Mouse (Mus musculus): ENCODE measurements around the gene Cend1.
"Not testable (repeated sequence)": the region's sequence is repeated elsewhere in the genome, so short reads cannot be mapped to it uniquely, and the experiment has no call there.

Cend1 gene

DNA sequence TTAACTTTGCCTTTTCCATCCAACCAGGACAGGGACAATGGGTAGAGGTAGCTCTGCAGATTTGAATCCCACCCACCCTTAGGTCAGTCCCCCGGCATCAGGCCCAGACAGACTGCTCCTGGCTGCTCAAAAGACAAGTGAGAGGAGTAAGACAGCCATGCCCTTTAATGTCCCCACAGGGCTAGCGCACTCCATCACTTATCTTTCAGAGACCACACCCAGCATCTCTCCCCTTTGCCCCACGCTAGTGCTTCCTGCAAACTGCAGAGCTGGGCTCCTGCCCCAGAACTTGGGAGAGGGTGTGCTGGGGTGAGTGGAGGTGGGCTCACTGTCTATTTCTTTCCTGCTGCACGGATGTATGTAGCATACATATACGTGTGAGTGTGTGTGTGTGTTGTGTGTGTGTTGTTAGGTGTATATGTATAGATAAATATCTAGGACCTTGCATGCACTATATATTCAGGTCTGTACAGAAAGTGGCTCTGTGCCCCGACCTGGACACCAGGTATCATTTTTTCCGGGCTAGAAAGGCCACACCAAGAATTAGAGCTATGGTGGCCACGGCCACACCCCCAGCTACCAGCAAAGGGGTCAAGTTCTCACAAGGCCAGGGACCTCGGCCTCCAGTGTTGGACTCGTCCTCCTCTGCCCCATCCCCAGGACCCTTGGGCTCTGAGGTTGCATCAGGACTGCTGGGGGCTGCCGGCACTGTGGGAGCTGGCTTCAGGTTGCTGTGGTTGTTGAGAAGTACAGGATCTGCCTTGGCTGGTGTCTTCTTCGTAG is 2.2 kb downstream of the Cend1 start:
- no peak for DNase-seq

DNA sequence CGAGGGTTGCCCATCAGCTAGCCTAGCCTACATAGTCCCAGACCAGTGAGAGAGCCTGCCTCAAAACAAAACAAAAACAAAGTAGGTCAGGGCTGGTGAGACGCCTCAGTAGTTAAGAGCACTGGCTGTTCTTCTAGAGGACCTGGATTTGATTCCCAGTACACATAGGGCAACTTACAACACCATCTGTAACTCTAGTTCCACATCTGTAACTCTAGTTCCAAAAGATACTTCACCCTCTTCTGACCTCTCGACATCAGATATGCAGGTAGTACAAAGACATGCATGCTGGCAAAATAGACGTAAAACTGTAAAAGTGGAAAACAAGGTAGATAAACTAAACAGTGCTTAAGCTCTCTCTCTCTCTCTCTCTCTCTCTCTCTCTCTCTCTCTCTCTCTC is 5.5 kb downstream of the Cend1 start:
- no peak for DNase-seq

DNA sequence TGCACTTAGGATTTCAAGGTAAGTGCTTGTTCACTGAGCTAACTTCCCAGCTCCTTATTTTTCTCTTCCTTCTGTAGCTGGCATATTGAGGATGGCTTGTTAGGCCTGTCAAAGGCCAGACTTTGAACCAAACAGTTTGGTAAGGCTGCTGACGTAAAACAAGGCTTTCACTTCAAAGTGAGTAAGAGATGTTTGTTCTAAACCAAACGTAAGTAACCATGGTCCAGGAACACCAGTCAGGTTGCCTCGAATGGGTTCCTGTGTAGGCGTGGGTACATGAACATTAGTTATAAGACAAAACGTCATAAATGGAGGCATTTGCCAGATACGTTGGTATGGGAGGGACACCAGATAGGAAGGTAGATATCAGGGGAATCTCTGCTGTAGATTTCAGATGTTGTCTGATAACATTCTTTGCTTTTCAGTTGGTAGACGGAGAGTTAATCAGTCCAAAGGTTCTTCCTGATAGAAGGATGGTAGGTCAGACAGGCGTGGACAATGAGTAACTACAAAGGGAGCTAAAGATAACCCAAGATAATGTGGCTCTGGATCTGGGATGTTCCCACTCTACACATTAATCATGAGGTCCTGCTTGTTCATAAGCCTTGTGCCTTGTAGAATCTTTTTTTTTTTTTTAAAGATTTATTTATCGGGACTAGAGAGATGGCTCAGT is 9.1 kb downstream of the Cend1 start:
- no peak for DNase-seq

DNA sequence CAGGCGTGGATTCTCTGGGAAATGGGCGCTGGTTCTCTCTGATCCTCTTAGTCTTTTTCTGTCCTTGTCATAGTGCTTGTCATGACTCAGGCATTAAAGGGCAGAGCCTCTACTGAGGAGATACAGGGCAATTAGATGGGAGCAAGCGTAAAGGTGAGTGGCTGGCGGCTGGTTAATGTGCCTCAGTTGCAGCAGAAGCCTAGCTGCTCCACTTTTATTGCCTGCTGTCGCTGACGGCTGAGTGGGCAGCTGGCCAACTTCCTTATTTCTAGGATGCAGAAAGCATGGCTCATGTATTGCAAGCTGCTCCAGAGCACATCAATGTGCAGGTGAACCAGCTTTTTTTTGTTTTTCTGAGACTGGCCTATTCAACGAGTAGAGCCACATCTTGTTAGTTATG is 10.3 kb downstream of the Cend1 start:
- no peak for DNase-seq

DNA sequence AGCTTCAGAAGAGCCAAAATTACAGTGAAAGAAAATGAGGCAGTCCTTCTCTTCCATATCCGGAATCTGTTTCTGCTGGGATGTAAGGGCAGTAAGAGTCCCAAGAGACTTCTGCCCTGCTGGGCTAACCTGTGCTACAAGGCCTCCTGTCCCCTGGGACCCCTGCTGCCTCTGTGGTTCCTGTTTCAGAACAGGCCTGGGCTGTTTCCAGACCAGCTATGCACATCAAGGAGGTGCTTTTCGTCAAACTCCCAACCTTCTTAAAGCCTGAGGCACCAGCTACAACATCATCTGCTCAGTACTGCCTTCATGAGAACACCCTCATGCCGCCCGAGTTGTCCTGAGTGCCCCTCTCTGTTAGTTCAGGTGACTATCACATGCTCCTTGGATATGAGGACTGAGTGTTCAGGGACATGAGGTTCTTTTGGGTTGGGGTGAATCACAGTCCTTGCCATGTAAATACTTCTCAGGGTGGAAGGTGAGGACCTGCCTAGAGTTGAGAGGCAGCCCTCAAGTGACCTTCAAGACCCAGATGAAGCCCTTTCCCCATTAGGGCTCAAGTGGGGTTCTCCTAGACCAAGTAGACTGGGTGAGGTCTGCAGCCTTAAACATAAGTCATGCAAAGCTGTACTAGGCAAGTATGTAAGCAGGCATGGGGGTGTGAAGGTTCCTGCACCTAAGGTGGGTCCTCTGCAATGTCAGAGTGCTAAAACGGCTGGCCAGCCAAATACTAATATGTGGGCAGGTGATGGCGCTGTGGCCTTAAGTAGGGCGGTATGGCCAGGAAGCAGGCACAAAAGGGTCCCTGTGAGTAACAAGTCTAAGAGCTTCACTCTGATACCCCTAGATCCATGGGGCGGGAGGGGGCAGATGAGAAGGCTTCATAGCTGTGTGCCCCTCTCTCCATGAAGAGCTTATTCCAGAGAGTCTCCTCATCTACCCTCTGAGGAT is 11.3 kb downstream of the Cend1 start:
- no peak for DNase-seq

DNA sequence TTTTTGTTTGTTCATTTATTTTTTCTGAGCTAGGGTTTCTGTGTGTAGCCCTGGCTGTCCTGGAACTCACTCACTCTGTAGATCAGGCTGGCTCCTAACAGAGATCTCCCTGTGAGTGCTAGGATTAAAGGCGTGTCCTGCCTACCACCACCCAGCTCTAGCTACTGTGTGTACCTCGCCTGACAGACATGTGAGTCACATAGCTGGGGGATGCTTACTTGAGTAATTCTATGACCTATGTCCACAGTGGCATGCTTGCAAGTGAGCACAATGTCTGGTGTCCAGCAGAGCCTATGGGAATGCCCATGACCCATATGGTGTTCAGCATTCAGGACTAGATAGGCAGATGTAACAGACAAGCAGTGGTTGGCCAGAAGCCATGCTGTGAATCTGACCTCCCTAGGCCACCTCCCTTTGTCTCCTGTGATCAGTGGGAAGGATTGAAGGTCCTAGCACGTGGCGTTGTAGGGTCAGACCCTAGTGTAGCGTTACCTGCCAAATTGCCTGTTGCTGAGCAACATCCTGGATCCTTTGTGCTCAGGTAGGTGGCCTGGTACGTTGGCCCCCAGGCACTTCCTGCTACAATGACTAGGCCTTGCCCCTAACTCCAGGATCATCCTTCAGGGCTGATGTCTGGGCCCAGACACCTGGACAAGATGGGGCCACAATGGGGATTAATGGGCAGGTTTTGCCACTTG is 13.0 kb downstream of the Cend1 start:
- DNase-seq: peak in 1 of 2 experiments; percentile 6

DNA sequence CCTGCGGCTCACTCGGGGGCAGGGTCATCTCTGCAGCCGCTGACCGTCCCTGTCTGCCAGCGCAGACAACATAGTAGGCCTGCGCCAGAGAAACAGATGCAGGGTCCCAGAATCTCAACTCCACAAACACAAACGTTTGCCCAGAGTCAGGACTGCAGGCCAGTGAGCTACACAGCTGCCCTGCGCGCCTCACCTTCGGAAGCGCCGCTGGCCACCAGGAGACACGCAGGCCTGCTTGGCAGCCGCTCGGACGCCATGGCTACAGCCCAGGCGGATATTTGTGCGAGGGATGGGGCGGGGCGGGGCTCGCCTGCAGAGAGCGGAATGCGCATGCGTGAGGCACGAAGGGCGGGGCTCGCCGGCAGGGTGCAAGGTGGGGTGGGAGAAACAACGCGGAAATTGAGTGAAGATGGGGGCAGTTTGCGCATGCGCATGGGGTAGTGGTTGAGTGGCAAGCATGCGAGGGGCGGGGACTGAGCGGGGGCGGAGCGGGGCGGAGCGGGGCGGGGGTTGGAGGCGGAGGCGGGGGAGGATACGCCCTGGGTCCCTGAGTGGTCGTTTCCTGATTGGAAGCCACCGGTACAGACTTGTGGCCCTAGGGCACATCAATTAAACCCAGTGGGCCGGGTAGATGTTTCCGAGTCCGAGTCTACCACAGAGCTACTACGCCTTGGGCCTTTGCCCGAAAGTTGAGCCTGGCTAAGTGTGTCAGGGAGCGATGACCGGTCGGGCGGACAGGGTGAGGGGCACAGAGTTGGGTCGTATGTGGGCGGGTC is 15.3 kb downstream of the Cend1 start, which contains the start of gene Gatd1:
Gene Gatd1 (minus strand): TSS at position 328 of the 776 bp plus-strand sequence.
- DNase-seq: peak; percentile 99 to 100

DNA sequence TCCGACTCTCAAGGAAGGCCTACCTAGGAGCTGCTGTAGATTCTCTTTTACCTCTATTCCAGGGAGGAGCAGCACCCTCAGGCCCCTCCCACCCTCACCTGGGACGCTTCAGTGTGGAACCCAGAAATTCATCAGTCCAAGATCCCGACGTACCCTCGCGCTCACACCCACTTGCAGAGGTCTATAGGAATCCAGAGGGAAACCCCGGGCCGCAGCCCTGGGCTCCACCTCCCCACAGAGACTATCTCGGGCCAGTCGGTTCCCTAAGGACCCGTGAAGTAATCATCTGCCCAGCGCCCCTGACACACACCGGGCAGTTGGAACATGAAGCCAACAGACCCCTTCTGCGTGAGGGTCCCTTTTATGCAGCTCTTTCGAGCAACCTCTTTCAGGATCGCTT is 16.0 kb downstream of the Cend1 start:
- DNase-seq: peak; percentile 16 to 37

DNA sequence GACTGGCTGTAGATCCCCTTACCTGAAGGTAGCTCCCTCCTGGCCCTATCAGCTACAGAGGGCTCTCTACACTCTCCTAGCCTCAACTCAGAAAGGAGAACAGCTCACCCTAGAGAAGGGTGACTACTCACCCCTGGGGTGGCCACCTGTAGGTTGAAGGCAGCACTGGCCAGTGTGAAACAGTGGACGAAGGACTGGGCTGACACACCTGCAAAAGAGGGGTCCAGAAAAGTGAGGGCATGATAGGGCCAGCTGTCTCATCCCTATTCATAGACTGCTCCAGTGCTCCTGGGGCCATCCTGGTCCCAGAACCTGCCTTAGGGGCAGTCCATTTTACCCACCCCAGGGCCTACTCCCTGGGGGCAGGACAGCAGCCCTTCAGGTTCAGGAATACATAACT is 17.6 kb downstream of the Cend1 start:
- peak in 1 of 2 experiments; percentile 8 for DNase-seq

DNA sequence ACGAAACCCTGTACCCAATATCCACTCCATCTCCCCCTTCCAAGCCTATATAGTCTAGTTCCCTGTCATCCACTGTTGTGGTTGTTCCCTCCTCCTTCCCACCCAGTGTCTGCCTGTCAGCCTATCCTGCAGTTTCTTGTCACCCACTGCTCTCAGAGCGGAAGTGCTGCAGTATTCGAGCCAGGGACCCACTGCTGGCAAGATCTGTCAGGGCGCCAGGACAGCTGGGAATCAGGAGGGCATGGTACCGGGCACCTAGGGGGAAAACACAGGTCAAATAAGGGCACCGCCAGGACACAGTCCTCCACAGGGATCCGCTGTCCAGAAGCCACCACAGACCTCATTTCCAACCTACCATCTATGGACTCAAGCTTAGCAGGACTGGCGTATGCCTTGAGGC is 18.7 kb downstream of the Cend1 start:
- peak in 1 of 2 experiments; percentile 7 for DNase-seq

DNA sequence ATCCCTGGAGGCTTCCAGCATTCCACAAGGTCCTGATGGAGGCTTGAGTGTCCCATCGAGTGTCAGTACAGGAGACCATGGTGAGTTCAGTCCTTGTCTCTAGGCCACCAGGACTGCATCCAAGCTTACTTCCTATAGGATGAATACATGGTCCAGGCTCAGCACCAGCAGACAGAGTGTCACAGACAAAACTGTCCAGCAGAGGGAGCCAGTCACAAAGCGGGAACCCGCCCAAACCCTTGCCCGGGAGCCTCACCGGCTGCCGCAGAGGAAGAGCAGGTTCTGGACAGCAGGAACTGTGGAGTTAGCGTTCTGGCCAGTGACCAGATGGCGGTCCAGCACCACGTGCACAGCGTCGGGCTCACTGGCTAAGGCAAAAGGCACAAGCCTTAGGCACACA is 20.5 kb downstream of the Cend1 start:
- DNase-seq: peak; percentile 74 to 78

DNA sequence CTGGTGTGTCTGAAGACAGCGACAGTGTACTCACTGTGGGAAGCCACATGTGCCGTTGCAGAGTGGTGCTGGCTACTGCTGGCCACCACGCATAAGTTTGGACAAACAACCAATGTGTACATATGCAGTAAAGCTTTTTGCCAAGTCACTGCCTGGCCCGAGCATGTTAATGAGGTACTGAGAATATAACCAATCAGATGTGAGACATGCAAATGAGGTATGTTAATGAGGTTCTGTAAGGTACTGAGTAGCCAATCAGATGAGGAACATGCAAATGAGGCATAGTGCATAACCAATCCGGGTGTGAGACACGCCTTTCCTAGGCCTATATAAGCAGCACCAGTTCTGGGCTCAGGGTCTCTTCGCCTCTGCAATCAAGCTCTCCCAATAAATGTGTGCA is 21.6 kb downstream of the Cend1 start:
- DNase-seq: not testable (repeated sequence)

DNA sequence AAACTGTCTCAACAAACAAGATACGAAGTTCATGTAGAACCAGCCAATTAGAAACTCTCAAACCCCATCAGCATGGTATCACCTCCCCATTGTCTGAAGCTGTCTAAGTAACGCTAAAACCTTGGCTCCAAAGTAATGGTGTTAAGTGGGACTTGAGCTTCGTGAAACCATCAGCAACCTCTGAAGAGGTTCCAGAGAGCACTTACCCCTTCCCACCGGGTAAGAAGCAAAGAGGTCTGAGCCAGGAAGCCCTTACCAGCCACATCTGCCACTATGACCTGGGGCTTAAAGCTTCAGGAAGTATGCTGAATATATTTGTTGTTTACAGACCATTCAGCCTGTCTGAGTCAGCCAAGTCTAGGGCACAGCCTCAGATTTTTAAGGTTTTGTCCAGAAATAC is 23.8 kb downstream of the Cend1 start:
- no peak for DNase-seq

DNA sequence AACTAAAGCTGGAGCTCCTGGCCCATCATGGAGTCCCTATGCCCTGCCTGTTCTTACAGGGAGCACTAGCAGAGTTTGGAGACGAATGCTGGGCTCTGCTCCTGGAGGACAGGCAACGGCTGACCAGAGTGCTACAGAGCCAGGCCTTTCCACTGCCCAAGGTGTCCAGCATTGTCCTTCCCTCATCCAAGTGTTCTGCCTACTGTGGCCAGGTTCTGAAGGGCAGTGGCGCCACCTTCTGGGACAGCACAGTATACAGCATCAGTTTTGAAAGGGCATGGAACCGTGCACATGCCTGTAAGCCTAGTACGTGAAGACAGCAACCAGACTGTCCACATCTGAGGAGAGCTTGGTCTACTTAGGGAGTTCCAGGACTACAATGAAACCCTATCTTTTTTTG is 26.0 kb downstream of the Cend1 start:
- peak; percentile 51 to 52 for DNase-seq

DNA sequence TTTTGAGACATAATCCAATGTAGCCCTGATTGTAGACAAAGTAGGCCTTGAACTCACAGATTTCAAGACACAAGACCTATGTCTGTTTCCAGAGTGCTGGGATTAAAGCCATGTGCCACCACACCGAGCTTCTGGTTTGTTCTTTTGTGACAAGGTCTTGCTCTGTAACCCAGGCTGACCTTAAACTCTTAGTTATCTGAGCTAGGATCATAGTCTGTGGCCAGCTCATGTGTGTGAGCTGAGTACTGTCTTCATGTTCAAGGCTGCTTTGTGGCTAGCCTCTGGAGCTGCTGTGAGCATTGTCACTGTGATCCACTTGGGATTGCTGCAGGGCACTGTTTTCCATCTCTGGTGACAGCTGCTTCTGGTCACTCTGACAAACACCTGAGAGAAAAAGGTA is 33.9 kb downstream of the Cend1 start:
- DNase-seq: no peak

DNA sequence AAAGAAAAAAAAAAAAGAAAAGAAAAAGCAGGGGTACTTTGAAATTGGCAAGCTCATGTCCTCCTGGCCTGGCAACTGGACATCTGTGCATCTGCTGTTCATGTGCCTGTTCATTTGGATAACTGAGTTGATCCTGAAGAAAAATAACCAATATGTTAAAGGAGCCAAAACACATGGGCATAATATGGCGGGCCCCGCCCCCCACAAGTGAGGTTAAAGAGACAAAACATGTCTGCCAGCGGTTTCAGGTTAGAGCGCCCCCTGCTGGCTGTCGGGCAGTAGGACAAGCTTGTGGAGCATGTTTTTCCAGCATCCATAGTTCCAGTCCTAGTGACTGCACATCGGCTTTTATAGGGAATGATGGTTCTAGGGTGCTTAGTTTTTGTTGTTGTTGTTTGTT is 34.5 kb downstream of the Cend1 start:
- peak; percentile 66 to 74 for DNase-seq

DNA sequence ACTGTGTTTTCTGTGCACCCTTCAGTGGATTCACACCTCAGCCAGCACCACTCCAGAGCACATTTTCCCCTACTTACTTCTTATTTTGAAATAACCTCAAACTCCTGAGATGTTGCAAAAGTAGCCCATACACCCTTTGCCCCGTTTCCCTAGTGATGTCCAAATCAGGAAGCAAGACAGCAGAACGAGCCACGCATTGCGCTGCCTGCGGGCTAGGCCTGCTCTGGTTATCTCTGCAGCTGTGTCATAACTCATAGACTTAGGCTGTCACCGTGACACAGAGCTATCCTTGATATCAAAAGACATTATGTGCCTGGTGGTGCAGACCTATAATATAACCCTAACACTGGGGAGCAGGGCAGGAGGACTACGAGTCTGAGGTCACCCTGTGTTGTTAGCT is 35.1 kb downstream of the Cend1 start:
- DNase-seq: no peak

DNA sequence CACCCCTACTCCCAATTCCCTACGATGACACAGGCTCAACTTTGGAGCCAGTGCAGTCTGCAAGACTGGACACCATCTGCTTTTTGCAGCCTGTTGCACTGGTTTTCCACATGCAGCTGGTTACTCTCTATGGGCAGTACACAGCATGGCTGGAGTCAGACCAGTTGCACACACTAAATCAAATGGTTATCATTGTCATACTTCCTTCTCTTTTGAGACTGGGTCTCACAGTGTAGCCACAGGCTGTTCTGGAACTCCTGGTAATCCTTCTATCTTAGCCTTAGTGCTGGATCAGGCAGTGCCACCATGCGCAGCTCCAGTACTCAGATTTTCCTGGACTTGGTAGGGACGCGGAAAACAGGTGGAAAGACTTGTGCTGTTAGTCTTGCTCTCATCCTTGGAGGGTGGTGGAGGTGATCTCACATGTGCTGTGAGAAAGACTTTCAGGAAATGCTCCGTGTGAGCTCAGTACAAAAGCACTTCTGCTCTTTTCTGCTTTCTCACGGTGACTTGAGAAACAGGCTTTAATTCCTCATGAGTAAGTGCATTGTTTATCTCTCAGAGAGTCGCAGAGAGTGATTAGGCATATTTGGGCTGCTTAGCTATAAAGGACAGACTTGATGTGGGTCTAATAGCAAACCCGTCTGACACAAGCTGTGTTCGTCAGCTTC is 36.6 kb downstream of the Cend1 start:
- DNase-seq: no peak

DNA sequence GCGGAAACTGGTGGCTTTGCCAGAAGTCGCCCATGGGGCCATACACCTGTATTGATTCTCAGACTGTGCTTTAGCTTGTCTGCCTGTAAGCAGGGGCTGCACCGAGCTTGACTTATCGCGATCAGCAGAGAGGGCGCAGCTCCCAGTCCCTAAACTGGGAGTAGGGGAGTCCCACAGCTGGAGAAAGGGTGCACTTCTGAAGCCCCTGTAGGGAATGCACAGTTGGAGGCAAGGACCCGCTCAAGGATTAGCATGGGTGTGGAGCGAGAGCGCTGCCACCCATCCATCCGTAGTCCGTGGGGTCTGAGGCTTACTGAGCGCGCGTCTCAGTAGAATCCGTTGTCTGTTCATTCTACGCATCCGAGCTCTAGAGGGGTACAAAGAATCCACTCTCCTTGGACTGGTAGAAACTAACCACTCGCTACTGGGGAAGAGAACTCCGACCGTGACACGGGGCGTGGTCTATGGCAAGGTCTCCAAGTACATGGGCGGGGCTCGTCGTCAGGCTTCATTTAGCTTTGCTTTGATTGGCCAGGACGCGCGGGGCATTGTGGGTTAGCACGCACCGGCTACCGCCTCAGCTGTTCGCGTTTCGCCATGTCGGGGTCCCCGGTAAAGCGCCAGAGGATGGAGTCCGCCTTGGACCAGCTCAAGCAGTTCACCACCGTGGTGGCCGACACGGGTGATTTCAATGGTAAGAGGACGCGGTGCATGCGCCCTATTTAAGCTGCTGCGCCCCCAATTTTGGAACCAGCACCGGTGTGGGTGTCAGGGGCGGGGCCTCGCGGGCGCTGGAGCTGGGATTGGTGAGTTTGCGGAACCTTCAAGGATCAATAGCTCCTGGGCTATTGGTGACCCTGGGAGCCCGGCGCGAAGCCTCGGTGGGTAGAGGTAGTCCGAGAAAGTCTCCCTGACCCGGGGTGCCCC is 37.4 kb downstream of the Cend1 start, which contains the start of gene Taldo1:
Gene Taldo1 (plus strand): TSS at position 575 of the 927 bp plus-strand sequence.
- DNase-seq: peak; percentile 97

Data from thymus, postnatal 36 days (tissue).